Mouse (Mus musculus): ENCODE results near the gene Tbck.

DNA sequence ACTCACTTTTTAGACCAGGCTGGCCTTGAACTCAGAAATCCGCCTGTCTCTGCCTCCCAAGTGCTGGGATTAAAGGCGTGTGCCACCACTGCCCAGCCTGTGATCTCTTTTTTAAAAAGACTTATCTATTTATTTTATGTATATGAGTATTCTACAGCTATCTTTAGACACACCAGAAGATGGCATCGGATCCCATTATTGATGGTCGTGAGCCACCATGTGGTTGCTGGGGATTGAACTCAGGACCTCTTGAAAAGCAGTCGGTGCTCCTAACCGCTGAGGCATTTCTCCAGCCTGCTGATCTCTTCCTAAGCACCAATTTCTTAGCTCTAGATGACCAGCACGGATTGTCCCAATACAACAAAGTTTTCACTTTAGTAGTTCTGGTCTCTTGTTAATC lies 30.0 kb upstream of the Tbck start:
- TF ChIP-seq POLR2A (IDR thresholded peaks at IDR 0.05; ENCODE audit: borderline replicate concordance, low read depth, low read length) (no peak), CTCF (IDR thresholded peaks at IDR 0.05; ENCODE audit: low read depth, low read length) (no peak)
